Mouse (Mus musculus): ENCODE data around the gene Fbxw9.

DNA sequence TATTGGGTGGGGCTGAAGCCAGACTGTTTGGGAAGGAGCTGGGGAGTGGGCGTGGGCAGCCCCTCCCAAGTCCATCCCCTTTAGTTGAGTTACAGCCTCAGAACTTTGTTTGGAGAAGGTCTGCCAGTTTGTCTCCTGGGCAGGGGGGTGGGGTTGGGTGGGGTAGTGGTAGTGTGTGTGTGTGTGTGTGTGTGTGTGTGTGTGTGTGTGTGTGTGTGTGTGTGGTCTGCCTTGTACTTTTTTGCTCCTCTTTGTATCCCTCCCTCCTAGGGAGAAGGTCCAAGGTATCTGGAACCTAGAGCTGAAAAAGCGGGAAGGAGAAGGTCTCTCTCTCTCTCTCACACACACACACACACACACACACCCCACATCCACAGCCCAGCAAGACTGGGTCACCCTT lies 45.4 kb upstream of the Fbxw9 start, which contains the start of gene Best2:
- TF ChIP-seq POLR2A (IDR thresholded peaks at IDR 0.05; ENCODE audit: control insufficient read depth in 1 of 2, insufficient read depth in 1 of 2, low read depth in 1 of 2, low read length in 2 of 2, poor library complexity in 1 of 2) = no peak
- no peak for TF ChIP-seq CTCF (IDR thresholded peaks at IDR 0.05 in 2 of 3, conservative IDR thresholded peaks at IDR 0.05 in 1 of 3; ENCODE audit: control insufficient read depth in 1 of 3, insufficient read depth in 1 of 3, low read depth in 2 of 3, low read length in 3 of 3, poor library complexity in 1 of 3, severe bottlenecking in 1 of 3)
- TF ChIP-seq SIN3A (IDR thresholded peaks at IDR 0.05; ENCODE audit: low read length) = no peak
- TF ChIP-seq ETS1 (IDR thresholded peaks at IDR 0.05; ENCODE audit: low read depth, low read length) = no peak
- TF ChIP-seq ZC3H11A (IDR thresholded peaks at IDR 0.05; ENCODE audit: low read depth, low read length) = no peak
- no peak for TF ChIP-seq USF2 (IDR thresholded peaks at IDR 0.05; ENCODE audit: borderline replicate concordance in 1 of 2, insufficient read depth in 1 of 2, low read depth in 1 of 2, low read length in 2 of 2)
- TF ChIP-seq ZNF384 (IDR thresholded peaks at IDR 0.05; ENCODE audit: low read depth, low read length) = no peak
- no peak for TF ChIP-seq TAL1 (IDR thresholded peaks at IDR 0.05; ENCODE audit: low read length)
- no peak for TF ChIP-seq UBTF (IDR thresholded peaks at IDR 0.05; ENCODE audit: borderline replicate concordance, insufficient read depth, low read depth, low read length)
- TF ChIP-seq MAZ (IDR thresholded peaks at IDR 0.05; ENCODE audit: low read depth, low read length) = no peak
- no peak for TF ChIP-seq MXI1 (IDR thresholded peaks at IDR 0.05; ENCODE audit: low read depth, low read length)
- no peak for TF ChIP-seq EP300 (IDR thresholded peaks at IDR 0.05; ENCODE audit: low read depth in 1 of 2, low read length in 2 of 2)
